Mouse (Mus musculus) left cerebral cortex, adult 9 months (tissue): ENCODE results near the gene Rcbtb2.

Source experiments
- DNase-seq, 2 experiments: peaks; one replicate each; pipeline ENCODE4 v3.0.0; 2022; ENCODE audit warnings: low spot score in 2 of 2

Gene Rcbtb2

GRCm38 (mm10) chr14:73116938-73117337, 5.9 kb upstream of the Rcbtb2 start:
- peak; percentile 40 to 70 for DNase-seq

DNA sequence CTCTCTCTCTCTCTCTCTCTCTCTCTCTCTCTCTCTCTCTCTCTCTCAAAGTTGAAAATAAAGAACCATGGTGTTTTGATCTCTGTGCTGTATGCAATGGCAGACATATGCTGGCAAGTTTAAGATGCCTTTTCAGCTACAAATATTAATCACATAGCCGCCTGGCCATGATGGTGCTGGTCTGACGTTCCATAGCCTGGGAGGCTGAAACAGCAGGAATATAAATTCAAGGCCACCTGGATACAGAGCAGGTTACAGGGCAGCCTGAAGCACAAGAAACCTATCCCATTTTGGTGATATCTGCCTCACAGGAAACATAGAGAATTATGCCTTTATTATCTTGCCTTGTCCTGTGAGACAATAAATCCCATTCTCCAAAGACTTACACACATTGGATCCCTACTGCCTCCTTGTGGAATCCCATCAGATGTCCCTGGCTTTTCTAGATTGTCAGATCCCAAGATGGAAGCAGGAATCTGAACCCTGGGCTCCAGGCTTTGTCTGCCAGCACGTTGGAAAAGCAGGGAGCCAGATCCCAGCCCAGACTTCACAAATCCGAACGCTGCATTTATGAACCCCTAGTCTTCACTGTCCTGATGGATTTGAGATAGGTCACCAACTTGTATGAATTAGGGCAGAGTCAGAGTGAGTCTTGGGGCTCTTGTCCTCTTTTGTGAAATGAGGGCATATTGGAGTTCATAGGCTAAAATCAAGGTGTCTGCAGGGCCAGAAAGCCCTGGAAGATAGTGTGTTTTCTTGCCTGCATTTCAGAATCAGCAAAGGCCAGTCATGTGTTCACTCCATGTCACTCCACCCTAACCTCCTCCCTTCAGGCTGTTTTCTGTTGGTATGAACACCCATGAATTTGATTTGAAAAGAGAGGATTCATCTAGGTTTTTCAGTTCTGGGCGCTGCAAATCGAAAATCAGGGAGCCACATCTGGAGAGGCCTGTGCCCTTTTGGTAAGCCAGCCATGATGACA, 5.1 kb upstream of the Rcbtb2 start:
- no peak for DNase-seq

DNA sequence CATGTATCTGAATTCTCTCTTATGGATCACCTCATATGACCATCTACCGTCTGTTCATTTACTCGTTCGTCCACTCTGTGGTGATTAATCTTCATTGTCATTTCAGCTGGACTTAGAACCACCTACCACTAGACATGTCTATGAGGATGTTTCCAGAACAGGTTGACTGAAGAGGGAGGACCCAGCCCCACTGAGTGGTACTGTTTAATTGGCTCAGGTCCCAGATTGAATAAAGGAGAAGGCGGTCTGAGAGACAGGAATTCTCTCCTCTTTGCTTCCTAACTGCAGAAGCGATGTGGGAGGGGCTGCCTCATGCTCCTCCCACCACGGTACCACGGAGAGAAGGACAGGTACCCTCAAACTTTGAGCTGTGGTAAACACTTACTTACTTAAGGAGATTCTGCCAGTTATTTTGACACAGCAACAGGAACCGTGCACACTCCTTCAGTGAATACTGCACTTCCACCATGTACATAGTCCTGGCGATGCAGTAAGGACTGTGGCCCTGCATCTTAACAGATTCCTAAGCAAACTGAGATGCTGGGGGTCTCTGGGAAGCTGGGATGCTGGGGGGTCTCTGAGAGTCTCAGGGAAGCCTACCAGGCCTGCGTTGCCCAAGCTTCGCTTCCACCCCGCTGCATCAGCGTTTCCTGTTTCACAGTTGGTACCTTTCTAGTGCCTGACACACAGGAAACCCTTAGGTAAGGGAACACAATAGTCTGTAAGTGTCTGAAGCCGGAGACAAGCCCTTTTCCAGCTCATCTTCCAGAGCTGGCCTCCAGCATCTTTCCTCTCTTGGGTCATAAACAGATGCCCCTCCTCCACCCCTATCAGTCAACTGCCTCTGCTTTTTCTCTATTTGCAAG, 4.1 kb upstream of the Rcbtb2 start:
- DNase-seq = no peak

- DNase-seq = no peak
These were observed 3.4 kb upstream of the Rcbtb2 start for GRCm38 (mm10) chr14:73119459-73119858.

- DNase-seq = no peak
These were observed 2.9 kb upstream of the Rcbtb2 start for GRCm38 (mm10) chr14:73119966-73120365.

GRCm38 (mm10) chr14:73122211-73122922, 470 bp upstream of the Rcbtb2 start:
- DNase-seq = no peak

- no peak for DNase-seq
These were observed 544 bp downstream of the Rcbtb2 start for GRCm38 (mm10) chr14:73123381-73123780.

GRCm38 (mm10) chr14:73123786-73124185, 949 bp downstream of the Rcbtb2 start:
- no peak for DNase-seq

DNA sequence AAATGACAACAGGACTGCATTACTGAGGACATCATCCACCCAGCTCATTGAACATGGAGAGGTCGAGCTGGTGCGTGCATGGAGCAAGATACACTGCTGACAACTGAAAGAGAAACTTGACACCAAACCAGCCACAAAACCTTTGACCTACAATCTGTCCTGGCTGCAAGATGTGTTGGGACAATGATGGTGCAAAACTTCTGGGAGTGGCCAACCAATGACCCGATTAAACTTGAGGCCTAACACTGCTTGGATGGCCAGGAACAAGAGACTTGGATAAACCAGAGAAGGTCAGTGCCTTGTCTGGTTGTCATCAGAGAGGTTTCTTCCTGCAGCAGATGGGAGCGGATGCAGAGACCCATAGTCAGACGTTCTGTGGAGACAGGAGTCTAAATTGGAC, 7.7 kb downstream of the Rcbtb2 start:
- no peak for DNase-seq

DNA sequence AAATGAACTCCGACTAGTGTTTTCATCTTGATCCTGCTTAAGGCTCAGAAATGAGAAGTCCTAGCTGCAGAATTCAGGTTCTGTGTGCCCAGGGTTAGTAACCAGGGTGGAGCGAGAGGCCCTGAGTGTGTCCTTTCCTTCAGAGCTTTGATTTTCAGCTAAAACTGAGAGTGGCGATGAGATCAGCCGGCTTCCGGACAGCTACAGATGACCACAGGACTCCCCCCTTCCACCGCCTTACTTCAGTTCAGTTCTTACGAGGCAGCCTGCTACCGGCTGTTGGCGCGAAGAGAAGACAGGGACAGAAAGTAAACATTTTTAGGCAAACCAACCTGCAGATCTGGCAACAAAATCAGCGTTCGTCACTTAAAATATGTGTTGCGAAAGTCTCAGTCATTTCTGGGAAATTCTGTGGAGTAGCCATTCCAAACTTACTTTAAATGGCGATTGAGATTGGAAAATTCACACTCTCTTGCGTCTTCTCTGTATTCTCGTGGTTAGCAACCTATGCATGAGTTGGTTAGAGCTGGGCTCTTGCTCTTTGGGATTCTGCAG, 9.1 kb downstream of the Rcbtb2 start:
- DNase-seq = no peak

- no peak for DNase-seq
These were observed 9.9 kb downstream of the Rcbtb2 start for GRCm38 (mm10) chr14:73132731-73133130.

GRCm38 (mm10) chr14:73137234-73137633, 14.4 kb downstream of the Rcbtb2 start:
- no peak for DNase-seq

- DNase-seq = no peak
These were observed 15.6 kb downstream of the Rcbtb2 start for GRCm38 (mm10) chr14:73138483-73138882.

- no peak for DNase-seq
These were observed 17.0 kb downstream of the Rcbtb2 start for GRCm38 (mm10) chr14:73139866-73140265.

DNA sequence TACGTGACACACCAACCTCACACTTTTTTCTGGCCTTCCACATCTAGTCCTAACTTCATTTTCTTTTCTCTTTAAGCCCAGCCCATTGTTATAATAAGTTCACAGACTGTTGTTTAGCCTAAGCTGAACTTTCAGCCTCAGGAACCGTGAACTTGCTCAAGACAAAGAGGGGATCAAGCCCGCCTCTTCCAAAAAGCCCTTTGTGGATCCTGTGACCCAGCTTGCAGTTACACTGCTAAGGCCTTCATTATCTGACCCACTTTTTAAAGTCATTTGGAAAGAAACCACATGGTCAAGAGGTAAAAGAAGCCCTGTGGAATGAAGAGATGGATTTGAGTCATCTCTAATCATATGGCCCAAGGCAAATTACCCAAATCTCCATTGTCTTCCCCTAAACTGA, 19.0 kb downstream of the Rcbtb2 start:
- DNase-seq = no peak

DNA sequence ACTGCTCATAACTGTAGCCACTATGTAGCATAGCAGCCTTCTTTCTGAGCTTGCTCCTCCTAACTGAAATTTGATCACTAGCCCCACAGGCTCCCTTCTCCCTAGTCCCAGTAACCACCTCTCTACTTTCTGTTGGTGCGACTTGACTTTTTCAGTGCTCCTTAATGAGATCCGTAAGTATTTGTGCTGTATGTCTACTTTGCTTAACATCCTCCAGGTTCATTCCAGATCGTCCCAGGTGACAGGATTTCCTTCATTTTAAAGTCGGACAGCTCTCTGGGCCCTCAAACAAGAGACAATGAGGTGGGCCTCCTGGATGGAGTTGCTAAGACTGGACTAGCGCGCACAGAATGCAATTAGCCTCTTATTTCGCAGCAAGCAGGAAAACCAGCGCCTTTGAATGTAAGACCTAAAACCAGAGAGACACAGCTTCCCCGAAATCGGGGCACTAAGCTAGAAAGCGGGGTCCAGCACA, 19.6 kb downstream of the Rcbtb2 start:
- DNase-seq = peak in 1 of 2 experiments; percentile 32

- peak; percentile 27 to 75 for DNase-seq
These were observed 20.3 kb downstream of the Rcbtb2 start for GRCm38 (mm10) chr14:73142896-73143709.

DNA sequence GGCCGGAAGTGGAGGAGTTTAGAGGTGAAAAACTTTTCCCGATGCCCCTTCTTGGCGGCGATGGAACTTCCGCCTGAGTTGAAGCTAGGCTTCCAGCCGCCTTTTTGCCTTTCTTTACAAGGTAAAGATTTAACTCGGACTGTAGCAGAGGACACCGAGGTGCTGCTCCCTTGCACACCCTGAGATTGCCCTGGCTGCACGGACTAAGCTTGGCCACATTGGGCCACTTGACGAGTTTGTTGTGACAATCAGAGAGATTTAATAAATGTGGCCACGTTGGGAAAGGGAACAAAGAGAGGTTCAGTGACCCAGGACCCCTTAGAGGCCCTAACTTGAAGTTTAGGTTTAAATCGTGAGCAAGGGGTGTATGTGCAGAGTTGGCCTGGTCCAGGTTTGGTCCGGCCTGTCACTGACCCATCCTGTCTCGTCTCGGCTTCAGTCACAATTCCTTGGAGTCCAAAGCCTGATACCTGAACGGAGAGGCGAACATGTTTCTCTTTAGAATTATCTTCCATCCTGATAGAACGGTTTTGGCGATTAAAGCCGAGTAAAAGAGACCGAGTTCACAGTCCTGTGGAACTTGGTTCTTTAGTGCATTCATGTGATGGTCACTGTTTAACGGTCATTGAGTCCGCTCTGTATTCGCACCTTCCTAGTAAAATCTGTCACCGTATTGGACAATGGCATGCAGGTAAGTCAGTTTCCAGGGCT, 21.0 kb downstream of the Rcbtb2 start:
- no peak for DNase-seq

DNA sequence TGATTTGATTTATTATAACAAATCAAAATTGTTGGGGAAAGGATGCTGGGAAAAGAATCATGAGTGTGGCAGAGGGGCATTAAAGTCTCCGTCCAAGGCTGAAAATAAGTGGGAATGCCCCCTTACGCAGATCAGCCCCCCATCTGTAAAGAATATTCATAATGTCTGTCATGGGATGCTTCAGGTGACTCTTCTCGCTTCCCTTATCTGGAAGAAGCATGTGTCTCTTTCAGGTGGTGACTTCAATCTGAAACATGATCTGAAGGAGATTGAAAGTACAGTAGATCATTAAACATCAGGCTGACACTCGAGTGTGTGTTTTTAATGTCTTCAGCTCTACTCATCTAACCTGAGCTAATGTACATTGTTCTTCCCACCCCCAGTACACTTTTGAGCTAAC, 22.7 kb downstream of the Rcbtb2 start:
- no peak for DNase-seq

DNA sequence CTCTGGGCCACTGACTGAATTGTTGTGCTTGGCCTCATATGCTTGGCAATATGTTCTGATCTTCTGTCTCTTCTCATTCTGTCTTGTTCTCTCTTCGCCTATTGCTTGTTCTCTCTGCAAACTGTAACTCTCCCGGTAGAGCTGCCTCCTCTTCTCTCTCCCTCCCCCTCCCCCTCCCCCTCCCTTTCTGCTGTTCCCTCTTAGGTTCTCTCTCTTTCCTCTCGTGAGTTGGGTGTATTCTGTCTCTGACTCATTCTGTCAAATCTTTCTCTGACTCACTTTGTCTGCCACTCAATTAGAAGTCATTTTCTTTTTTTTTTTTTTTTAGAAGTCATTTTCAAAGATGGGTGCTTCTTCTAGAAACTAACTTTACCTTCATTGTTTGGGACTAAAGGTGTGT, 23.9 kb downstream of the Rcbtb2 start:
- no peak for DNase-seq
